Mouse (Mus musculus) spleen, postnatal 10 days (tissue): ENCODE results near the gene Rpl35a.
"Not testable (repeated sequence)": the region's sequence is repeated elsewhere in the genome, so short reads cannot be mapped to it uniquely, and the experiment has no call there.

Experiments
- DNase-seq, 2 experiments: peaks; one replicate each; pipeline ENCODE4 v3.0.0; 2021 to 2022; ENCODE audit warnings: low spot score in 2 of 2

The Rpl35a gene

DNA sequence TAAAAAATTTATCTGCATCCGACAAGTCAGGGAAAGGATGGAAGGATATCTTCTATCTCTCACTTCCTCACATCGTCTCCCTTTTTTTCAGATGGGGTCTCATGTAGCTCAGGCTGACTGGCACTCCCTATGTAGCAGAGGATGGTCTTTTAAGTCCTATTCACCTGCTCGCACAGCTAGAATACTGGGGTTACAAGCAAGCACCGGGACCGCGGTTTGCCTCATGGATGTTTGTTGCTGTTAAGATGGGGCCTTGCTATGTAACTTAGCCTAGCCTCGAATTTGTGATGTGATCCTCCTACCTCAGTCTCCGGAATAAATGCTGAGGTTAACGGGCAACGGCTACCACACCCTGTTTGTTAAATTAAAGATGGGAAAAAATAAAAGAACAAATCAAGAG is 598 bp upstream of the Rpl35a start:
- DNase-seq = peak in 1 of 2 experiments; percentile 15

DNA sequence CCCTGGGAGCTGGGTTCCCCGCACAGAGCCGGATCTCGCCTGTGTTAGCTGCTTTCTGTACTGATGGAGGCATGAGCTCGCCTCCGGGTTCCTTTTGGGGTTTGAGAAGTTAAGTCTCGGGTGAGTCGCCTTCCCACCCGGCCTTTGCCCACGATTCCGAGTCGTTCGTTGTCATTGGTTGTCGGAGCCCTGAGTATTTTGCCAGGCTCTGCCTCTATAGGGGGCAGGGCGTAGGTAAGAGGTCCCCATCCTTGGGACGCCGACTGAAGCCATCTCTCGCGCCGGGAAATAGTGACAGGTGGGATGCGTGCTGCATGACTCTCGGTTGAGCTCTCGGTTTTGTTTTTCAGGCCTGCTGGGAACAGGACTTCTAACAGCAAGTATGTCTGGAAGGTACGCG is 533 bp downstream of the Rpl35a start:
- DNase-seq = no peak

DNA sequence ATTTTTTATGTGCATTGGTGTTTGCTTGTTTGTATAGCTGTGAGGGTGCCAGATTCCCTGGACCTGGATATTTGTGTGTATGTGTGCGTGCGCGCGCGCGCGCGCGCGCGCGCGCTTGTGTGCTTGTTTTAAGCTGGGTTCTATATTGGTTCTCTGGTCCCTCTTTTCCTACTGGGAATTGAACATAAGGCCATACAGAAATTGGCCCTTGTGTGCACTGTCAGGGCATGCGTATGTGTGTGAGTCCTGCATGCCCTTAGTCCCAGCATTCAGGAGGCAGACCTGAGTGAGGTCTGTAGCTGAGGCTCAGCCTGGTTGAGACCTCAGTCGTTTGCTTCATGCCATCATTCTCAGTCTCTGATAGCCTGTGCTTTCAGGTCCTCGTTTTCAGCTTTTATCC is 1.8 kb downstream of the Rpl35a start:
- no peak for DNase-seq

DNA sequence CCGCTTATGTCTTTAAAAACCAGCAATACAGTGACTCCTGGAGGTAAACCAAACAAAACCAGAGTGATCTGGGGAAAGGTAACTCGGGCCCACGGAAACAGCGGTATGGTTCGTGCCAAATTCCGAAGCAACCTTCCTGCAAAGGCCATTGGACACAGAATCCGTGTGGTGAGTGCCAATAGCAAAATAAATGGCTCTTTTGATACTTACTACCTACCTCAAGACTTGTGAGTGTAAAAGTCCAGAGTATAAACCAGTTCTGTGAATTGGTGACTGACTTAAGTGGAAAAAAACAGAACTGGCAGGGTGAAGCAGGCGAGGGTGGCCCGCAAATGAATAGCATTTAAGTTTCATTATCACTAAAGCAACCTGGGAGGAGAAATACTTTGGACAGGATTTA is 2.4 kb downstream of the Rpl35a start:
- not testable (repeated sequence) for DNase-seq

DNA sequence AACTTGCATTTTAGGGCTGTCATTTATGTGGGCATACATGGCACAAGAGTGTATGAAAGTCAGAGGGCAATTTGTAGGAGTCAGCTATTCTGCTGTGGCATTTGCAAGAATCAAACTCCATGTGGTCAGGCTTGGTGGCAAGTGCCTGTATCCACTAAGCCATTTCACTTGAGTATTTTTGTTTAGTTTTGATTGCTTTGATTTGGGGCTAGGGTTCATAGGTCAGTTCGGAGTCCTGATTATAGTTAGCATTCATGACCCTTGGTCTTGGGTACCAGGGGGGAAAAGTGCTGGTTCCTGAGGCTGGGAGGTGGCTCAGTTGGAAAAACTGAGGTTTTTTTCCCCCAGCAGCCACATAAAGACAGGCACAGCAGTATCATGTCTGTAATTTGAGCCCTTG is 3.2 kb downstream of the Rpl35a start:
- no peak for DNase-seq

DNA sequence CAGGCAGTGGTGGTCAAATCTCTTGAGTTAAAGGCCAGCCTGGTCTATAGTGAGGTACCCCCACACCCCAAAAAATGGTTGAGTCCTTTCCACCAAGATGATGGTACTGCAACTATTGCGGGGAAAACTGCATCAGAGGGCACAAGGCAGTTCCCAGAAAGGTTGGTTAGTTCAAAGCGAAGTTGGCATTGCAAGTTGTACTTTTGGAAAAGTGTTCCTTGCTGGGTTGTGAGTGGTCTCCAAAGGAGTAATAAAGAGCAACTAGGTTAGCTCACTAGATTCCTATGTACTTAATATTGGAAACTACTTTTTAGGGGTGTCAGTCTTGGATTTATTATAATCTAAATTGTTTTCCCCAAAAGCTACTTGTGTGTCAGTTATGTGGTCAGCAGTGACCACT is 4.7 kb downstream of the Rpl35a start:
- DNase-seq = no peak

DNA sequence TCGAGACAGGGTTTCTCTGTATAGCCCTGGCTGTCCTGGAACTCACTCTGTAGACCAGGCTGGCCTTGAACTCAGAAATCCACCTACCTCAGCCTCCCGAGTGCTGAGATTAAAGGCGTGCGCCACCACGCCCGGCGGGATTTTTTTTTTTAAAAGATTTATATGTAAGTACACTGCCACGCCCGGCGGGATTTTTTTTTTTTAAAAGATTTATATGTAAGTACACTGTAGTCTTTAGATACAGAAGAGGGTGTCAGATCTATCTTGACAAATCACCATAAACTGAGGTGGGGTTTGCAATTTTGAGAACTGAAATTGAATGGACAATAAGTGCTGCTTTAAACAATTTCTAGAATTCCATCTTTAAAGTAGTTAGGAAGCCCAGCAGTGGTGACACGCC is 5.1 kb downstream of the Rpl35a start:
- DNase-seq = no peak

DNA sequence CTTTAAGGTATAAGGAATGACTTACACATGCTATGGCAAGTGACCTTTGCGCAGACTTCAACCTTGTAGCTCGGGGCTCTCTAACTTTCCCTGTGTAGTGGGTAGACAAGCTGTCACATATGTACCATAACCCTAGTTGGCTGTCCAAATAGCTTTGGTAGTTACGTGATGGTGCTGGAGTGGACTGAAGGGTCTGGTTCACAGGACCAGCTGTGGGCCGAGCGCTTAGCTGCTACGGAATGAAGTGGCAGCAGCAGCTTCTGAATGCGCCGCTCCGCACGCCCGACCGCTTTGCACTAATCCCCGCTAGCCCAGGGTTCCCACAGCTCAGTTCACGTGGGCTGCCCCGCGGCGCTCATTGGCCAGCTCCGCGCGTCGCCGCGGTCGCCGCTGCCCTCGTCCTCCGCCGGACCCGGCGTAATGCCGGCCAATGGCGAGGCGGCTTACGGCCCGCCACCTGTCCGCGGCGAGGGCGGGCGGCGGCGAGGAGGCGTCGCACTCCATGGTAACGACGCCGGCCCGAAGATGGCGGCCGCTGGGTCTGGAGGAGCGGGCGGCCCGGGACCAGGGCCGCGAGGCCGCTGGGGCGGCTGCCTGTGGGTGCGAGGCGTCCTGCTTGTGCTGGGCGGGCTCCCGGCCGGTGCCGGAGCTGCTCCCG is 5.9 kb downstream of the Rpl35a start, which contains the start of gene Lmln:
Gene Lmln, plus strand, starts transcription at position 498 of the 658 bp plus-strand sequence.
- peak; percentile 81 to 88 for DNase-seq

DNA sequence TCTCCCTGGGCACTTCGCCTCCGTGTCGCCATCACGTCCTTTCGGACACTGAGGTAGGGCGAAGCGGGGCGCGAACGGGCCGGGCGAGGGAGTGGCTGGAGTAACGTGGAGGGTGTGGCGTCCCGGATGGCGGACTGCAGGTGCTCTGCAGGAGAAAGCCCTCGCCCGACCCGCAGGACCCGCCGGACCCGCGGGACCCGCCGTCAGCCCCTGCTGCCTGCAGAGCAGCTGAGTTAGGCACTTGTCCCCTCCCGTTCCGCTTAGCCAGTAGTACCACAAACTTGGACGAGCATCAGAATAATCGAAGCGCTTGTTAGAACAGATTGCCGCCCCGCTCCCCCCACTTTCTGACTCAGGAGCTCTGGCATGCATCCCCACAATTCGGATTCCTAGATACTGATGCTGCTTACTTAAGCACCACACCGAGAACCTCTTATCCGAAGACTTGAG is 6.5 kb downstream of the Rpl35a start:
- no peak for DNase-seq

DNA sequence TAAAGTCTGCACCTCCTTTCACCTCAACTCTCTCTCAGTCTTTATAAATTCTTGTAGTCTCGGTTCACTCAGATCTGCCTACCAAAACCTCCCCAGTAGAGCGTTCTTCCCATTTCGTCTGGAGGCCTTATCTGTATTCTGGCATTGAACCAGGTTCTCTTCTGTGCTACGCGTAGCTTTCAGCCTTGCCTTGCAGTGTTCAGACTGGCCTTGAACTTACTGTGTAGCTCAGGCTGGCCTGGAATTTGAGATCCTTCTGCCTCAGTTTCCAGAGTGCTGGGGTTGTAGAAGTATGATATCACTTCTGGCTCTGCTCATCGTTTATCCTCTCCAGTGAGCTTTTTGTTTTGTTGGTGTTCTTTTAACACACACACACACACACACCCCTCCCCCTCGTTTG is 7.0 kb downstream of the Rpl35a start:
- no peak for DNase-seq

DNA sequence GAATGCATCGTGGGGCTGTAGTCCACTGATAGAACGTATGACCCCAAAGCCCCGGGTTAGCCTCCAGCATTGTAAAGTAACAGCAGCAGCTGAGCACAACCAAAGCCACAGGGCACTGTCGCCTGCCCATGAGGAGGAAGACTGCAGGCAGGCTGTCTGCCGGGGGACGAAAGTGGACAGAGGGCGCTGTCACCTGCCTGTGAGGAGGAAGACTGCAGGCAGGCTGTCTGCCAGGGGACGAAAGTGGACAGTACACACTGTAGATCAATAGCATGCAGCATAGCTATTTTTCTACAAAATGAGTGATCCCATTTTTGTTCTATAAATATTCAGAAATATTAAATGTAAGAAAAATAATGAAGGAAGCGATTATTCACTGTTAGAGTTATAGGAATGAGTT is 8.4 kb downstream of the Rpl35a start:
- no peak for DNase-seq

DNA sequence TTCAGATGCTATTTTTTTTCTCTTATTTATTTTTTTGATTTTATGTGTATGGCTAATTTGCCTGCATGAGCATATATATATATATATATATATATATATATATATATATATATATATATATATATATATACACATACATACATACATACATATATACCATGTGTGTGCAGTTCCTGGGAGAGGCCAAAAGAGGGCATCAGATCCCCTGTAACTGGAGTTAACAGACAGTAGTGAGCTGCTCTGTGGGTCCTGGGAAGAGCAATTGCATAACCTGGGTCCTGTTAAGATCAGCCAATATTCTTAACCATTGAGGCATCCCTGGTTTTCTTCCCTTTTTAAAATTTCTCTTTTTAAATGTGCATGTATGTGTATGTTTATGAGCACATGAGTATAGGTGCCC is 14.7 kb downstream of the Rpl35a start:
- DNase-seq = no peak

DNA sequence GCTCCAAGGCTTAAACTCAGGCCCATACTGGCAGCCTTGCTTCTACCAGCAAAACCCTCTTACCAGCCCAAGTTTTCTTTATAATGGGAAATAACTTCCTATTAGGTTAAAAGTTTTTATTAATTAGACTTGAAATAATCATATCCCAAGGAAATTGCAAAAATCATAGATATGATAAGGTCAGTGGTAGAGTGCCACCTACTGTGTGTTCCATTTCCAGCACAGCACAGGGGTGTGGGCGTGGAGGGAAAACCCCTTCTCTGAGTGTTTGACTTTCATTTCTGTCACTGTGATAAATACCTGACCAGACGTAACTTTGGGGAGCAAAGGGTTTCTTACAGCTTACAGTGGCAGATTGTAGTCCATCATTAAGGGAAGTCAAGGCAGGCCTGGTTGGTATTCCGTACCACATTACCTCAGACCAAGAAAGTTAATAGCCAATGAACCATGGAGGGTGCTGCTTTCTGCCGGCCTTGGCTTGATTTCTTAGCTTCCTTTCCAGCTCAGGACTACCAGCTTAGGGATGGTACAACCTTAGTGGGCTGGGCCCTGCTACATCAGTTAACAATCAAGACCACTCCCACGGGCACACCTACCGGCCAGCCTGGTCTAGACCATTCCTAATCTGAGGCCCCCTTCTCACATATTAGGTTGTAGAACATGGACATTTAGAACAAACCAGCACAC is 16.8 kb downstream of the Rpl35a start:
- peak in 1 of 2 experiments; percentile 53 for DNase-seq

DNA sequence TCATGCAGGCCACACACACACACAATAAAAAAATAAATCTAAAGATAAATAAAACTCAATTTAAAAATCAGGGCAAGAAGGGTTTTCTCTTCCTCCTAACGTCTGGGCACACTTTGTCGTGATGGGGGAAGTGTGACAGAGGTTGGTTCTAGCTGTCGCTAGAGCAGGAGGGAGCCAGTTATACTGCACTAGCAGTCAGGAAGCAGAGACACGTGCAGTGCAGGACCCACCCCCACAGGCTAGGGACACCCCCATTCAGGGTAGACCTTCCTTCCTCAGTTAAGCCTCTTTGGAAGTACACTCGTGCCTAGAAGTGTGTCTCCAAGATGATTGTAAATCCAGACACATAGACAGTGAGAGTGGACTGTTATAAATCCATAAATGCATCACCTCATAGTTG is 18.7 kb downstream of the Rpl35a start:
- DNase-seq = no peak

DNA sequence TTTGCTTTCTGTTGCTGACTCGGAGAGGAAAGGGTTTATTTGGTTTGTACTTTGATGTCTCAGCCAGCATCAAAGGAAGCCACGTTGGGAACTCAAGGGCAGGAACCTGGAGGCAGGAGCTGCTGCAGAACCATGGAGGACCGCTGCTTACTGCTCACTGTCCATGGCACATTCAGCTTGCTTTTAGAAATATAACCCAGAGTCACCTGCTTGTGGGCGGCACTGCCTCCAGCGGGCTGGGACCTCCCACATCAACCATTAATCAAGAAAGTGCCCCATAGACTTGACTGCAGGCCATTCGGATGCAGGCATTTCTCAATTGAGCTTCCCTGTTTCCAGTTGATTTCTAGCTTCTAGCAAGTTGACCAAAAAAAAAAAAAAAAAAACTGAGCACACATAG is 19.8 kb downstream of the Rpl35a start:
- no peak for DNase-seq

DNA sequence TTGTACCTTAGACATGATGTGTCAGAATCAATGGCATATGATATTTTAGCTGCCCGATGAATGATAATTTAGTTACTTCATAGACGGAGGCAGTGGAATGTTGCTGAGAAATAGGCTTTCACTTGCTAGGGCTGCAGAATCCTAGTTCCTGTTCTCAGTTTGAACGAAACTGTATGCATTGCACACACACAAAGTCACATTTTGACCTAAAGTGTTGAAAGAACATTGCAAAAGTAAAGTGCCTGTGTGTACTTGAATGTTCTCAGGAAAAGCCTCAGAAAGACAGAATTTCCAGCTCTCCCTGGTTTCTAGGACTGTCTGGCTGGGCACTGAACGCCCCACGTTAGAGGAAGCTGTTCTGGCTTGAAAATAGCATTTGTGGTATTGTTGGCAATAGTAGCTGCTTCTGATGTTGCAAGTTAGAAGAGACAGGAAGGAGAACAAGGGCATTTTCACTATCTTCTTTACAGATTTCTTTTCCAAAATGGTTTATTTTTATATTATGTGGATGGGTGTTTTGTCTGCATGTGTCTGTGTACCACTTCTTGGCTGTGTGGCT is 20.9 kb downstream of the Rpl35a start:
- no peak for DNase-seq

DNA sequence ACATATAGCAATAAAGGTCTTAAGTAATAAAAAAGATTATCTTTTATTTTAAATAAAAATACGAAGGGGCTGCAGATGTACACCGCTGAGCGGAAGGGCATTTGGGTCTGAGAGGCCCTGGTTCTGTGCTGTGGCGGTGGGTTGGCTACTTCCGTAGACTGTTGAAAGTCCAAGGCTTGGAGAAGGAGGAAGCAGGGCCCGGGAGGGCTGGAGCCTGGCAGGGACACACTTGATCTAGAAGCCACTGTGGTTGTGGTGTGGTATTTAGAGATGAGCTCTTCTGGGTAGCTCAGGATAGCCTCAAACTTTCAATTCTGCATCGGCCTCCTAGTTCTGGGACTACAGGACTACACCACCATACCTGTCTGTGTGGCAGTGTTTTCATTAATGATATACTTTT is 23.8 kb downstream of the Rpl35a start:
- DNase-seq = no peak

DNA sequence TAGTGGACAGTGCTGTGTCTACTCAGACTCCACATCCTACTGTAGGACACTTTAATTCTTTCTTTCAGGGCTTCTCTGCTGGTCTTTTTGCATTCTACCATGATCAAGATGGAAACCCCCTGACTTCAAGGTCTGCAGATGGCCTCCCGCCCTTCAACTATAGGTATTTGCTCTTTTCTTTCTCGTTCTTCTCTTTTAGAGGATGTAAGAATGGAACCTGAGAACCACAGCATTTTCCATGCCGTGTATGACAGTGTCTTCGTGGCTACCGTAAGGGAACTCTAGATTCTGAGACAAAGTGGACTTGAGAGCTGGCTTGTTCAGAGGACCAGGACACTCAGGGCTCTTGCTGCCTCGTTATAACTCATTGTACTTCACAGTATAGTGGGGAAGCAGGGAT is 26.7 kb downstream of the Rpl35a start:
- DNase-seq = no peak

DNA sequence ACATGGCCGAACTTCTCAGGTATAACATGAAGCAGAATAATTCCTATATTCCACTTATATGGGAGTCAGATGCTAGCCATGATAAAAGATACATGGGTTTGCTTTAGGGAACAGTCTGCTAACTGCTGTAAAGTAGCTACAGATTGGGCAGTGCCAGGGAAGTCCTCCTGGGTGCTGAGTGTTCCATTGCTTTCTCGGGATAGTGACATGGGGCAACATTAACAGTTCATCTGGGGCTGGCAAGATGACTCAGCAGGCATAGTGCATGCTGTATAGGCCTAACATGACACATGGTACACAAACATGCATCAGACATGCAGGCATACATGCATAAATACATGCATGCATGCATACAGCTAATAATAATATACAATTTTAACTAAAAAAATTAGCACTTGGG is 27.7 kb downstream of the Rpl35a start:
- no peak for DNase-seq

DNA sequence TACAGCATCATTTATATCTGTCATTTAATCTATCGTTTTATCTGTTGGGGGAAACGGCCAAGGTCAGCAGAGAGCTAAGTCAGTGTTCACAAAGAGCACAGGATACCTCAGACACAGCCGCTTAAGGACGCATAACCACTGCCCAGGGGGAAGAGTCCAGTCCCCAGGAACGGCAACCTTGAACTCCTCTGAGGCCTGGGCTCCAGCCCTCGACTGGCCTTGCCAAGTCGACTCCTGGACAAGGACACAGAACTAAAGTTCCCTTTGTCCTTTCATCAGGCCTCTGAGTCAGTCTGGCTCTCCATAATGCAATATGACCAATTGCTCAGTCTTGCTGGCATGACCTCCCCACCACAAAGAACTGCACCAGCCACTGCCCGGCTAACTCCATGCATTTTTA is 29.4 kb downstream of the Rpl35a start:
- no peak for DNase-seq
